Mouse (Mus musculus): ENCODE data around the gene Adamts7.

DNA sequence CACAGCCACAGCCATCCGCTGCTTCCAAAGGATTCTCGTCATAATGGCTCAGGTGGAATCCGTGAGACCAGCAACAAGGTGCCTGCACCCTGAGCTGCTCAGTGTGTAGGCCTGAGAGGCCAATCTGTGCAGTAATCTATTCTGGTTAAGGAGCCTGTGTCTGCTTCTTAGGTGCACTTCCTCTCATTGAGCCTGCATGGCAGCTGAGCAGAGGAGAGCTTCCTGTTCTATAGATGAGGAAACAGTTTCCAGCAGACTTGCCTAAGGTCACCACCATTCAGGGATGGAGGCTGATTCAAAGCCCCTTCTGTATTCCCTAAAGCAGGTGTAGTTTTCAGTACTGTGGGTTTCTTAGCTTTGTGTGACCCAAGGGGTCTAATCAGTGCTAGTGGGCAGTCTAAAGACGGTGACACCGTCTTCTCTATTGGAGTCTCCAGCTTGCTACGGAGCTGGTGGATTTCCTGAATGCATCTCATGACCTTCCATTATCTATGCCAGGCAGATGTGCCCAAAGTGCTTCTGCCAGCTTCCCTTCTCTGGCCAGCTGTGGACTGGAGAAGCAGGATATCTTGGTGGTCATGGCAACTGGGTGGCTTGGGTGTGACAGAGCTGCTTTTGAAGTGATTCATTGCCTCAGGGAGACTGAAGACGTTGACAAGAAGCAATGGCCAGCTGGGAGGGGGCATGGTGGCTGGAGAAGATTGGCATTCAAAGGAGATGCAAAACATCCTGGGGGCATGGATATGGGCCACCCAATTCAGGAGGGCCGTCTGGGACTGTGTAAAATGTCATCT is 9.9 kb downstream of the Adamts7 start:
- TF ChIP-seq CTCF (IDR thresholded peaks at IDR 0.05; ENCODE audit: borderline replicate concordance, insufficient read depth, low read length), result no peak
- no peak for TF ChIP-seq POLR2A (IDR thresholded peaks at IDR 0.05; ENCODE audit: low read depth, low read length)

Measured in embryonic fibroblast, embryonic 13.5 days (primary cell).